Mouse (Mus musculus) liver, embryonic 14.5 days (tissue): ENCODE results near the gene Casp12. TPM values are rescaled to one million over a fixed set of nuclear protein-coding genes. Genes with fewer than 3 reads are reported as not detected.

Source experiments
- ATAC-seq: fragments of 200-750 bp; cut with Nextera tagmentation; 2 replicates; pipeline ENCODE4 v1.8.0; 2017; ENCODE audit warnings: moderate number of reproducible peaks, mild to moderate bottlenecking, moderate library complexity; ENCODE audit not compliant: insufficient read depth
- DNase-seq, 3 experiments: peaks; one replicate each; pipeline ENCODE4 v3.0.0-alpha.2; 2012 to 2013; ENCODE audit warnings: low read depth in 3 of 3, low spot score in 3 of 3
- H3K27ac ChIP-seq: fragments of 300-500 bp; sonication (generic); 2 replicates; pipeline ENCODE4 v1.5.1; 2014; ENCODE audit warnings: moderate library complexity, mild to moderate bottlenecking, control low read depth, inconsistent platforms
- H3K27me3 ChIP-seq: fragments of 300-500 bp; sonication (generic); 2 replicates; pipeline ENCODE4 v1.6.1; 2014; ENCODE audit warnings: mild to moderate bottlenecking, low read length, moderate library complexity; ENCODE audit not compliant: control insufficient read depth, insufficient read depth
- H3K36me3 ChIP-seq: fragments of 300-500 bp; sonication (generic); replicated peaks from 2 replicates; pipeline ENCODE4 v1.6.1; 2014; ENCODE audit warnings: low read depth; ENCODE audit not compliant: control insufficient read depth, insufficient read depth
- H3K4me1 ChIP-seq, 2 experiments: fragments of 200-500 bp in 1 of 2; fragments of 300-500 bp in 1 of 2; sonication (generic) in 1 of 2; replicated peaks; 2 replicates each; pipeline ENCODE4 v1.6.1; 2012 to 2014; ENCODE audit warnings: antibody characterized with exemption in 1 of 2, inconsistent platforms in 1 of 2, low read length in 1 of 2; ENCODE audit not compliant: control insufficient read depth in 2 of 2, insufficient read depth in 2 of 2
- H3K4me2 ChIP-seq: fragments of 300-500 bp; sonication (generic); 2 replicates; pipeline ENCODE4 v1.6.1; 2014; ENCODE audit warnings: low read depth, mild to moderate bottlenecking, control low read depth, moderate library complexity
- H3K4me3 ChIP-seq, 2 experiments: fragments of 200-500 bp in 1 of 2; fragments of 300-500 bp in 1 of 2; sonication (generic) in 1 of 2; 2 replicates each; pipeline ENCODE4 v1.5.1; 2012 to 2014; ENCODE audit warnings: low read depth in 2 of 2, low read length in 2 of 2, mild to moderate bottlenecking in 2 of 2, control low read depth in 1 of 2, inconsistent platforms in 1 of 2, moderate library complexity in 1 of 2; ENCODE audit not compliant: insufficient read depth in 1 of 2
- H3K9ac ChIP-seq: fragments of 300-500 bp; sonication (generic); replicated peaks from 2 replicates; pipeline ENCODE4 v1.6.1; 2014; ENCODE audit warnings: mild to moderate bottlenecking, control low read depth, moderate library complexity
- H3K9me3 ChIP-seq: fragments of 300-500 bp; sonication (generic); 2 replicates; pipeline ENCODE4 v1.6.1; 2016; ENCODE audit warnings: low read length, mixed read lengths; ENCODE audit not compliant: control insufficient read depth
- CTCF ChIP-seq: IDR thresholded peaks from 2 replicates; pipeline ENCODE4 v1.5.1; 2016; ENCODE audit warnings: antibody characterized with exemption, low read depth, control low read depth
- EP300 ChIP-seq: IDR thresholded peaks from 2 replicates; pipeline ENCODE4 v1.6.1; 2016; ENCODE audit warnings: antibody characterized with exemption, low read depth
- WGBS: fragments of 180-500 bp; shearing (Covaris S2); extraction: QIAGEN DNeasy Blood & Tissue Kit; methylation state at CpG from one replicate; pipeline ENCODE4 v1.1.7; 2014; ENCODE audit not compliant: insufficient replicate concordance; 5-methylcytosine and 5-hydroxymethylcytosine counted together
- polyA plus RNA-seq, 2 experiments: library from polyadenylated mRNA; depleted of rRNA in 1 of 2; stranded (reverse) in 1 of 2; unstranded in 1 of 2; fragments of >200 nt; fragmentation: Nextera tagmentation in 1 of 2; extraction: Ambion mirVana in 1 of 2; gene quantifications; 2 replicates each; pipeline versions ENCODE4 v1.2.1 to v1.2.3; 2012 to 2014

Casp12 gene
- polyA plus RNA-seq (2012; rRNA removed) (0.05 and 0.10 TPM in 2 replicates), polyA plus RNA-seq (2014; fragmentation: Nextera tagmentation; extraction: Ambion mirVana) (0.23 and 0.32 TPM in 2 replicates)

- TF ChIP-seq EP300 (no peak), CTCF (no peak)
- H3K4me3 ChIP-seq, result no peak within 1 kb of the TSS
- no peak for DNase-seq
- no peaks in the 10 kb centered on the region for H3K4me1 ChIP-seq
- H3K9ac ChIP-seq, result no peak within 1 kb of the TSS
- H3K4me2 ChIP-seq, result no peak within 1 kb of the TSS
- H3K36me3 ChIP-seq, result no peaks in the 10 kb centered on the region
- no peak within 1 kb of the TSS for H3K27ac ChIP-seq
- WGBS, result 56% methylated on average over 4 of the region's 4 CpGs
- no peaks in the 10 kb centered on the region for H3K27me3 ChIP-seq
- H3K9me3 ChIP-seq, result no peaks in the 10 kb centered on the region
- ATAC-seq, result no peak
Measured at GRCm38 (mm10) chr9:5345291-5345898, at the start of gene Casp12. Gene Casp12, plus strand, starts transcription at chr9:5345430.

GRCm38 (mm10) chr9:5296354-5297237, 48.6 kb upstream of the Casp12 start:
- no peaks in the 10 kb centered on the region for H3K9me3 ChIP-seq
- 40% methylated on average over 2 of the region's 2 CpGs for WGBS
- TF ChIP-seq EP300 (no peak), CTCF (no peak)
- H3K36me3 ChIP-seq, result no peaks in the 10 kb centered on the region
- H3K4me3 ChIP-seq, result no peak overlapping the region
- no peak overlapping the region for H3K27ac ChIP-seq
- no peak overlapping the region for H3K9ac ChIP-seq
- ATAC-seq (no peak), DNase-seq (no peak)
- H3K4me2 ChIP-seq, result no peak overlapping the region
- H3K27me3 ChIP-seq, result no peaks in the 10 kb centered on the region
- no peaks in the 10 kb centered on the region for H3K4me1 ChIP-seq

- ATAC-seq (no peak), DNase-seq (no peak)
- no peak for TF ChIP-seq CTCF
- TF ChIP-seq EP300, result no peak
- 57% methylated on average over 11 of the region's 11 CpGs for WGBS
- no peaks in the 10 kb centered on the region for H3K9me3 ChIP-seq
- H3K4me1 ChIP-seq, result no peaks in the 10 kb centered on the region
- no peak within 1 kb of the TSS for H3K4me3 ChIP-seq
- H3K9ac ChIP-seq, result no peak within 1 kb of the TSS
- H3K36me3 ChIP-seq, result no peaks in the 10 kb centered on the region
- no peaks in the 10 kb centered on the region for H3K27me3 ChIP-seq
- no peak within 1 kb of the TSS for H3K27ac ChIP-seq
- H3K4me2 ChIP-seq, result no peak within 1 kb of the TSS
Measured at GRCm38 (mm10) chr9:5298329-5299131, 46.7 kb upstream of the Casp12 start, which contains the start of gene Casp1. Gene Casp1, plus strand, starts transcription at chr9:5298517.

- Histone ChIP-seq H3K27me3 (no peaks in the 10 kb centered on the region), H3K27ac (no peak overlapping the region), H3K36me3 (no peaks in the 10 kb centered on the region), H3K9me3 (no peaks in the 10 kb centered on the region), H3K4me2 (no peak overlapping the region), H3K4me3 (no peak overlapping the region), H3K9ac (no peak overlapping the region), H3K4me1 (no peaks in the 10 kb centered on the region)
- no peak for ATAC-seq
- WGBS, result 47% methylated on average over 2 of the region's 2 CpGs
- TF ChIP-seq CTCF (no peak), EP300 (no peak)
- no peak for DNase-seq
Measured at GRCm38 (mm10) chr9:5299132-5299381, 46.2 kb upstream of the Casp12 start.
